Mouse (Mus musculus) megakaryocyte, embryonic 14.5 days (primary cell): ENCODE measurements around the gene Plpp1.

ENCODE experiments used
- FLI1 ChIP-seq: IDR thresholded peaks from 2 replicates; pipeline ENCODE4 v1.6.1; 2012; ENCODE audit warnings: low read length, inconsistent platforms, mixed read lengths
- GATA1 ChIP-seq: IDR thresholded peaks from 3 replicates; pipeline ENCODE4 v1.6.1; 2012; ENCODE audit warnings: mixed read lengths, low read length, inconsistent platforms, borderline replicate concordance

DNA sequence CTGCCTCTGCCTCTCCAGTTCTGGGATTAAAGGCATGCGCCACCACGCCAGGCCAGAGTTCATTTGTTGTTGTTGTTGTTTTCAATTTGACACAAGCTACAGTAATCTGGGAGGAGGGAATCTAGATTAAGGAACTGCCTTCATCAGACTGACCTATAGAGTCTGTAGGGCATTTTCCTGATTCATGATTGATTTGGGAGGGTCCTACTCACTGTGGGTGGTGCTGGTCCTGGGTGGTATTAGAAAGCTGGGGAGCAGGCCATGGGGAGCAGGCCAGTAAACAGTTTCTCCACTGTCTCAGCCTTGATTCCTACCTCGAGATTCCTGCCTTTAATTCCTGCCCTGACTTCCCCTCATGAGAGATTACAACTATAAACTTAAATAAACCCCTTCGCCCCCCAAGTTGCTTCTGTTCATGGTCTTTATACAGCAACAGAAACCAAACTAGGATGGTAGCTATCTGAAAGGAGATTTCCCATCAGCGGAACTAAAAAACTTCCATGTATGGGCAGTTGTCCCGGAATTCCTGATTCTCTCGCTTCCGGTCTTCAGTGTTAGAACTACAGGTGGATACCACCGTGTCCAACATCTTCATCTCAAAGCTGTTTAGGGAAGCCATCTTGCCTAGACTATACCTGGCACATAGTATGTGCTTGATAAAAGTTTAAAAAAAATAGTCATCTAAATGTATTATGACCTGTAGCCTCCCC, 2.2 kb upstream of the Plpp1 start:
- TF ChIP-seq GATA1 (no peak), FLI1 (no peak)
